Mouse (Mus musculus) midbrain, embryonic 14.5 days (tissue): ENCODE results near the gene Bcl2l11. TPM values are rescaled to one million over a fixed set of nuclear protein-coding genes. Genes with fewer than 3 reads are reported as not detected.
A peak's percentile ranks its signal among the peaks of the same experiment; 100 is the strongest.

Source experiments
- ATAC-seq: fragments of 200-750 bp; cut with Nextera tagmentation; 2 replicates; pipeline ENCODE4 v1.8.0; 2017; ENCODE audit warnings: moderate number of reproducible peaks, moderate library complexity; ENCODE audit not compliant: low FRiP score, low TSS enrichment
- DNase-seq: peaks from one replicate; pipeline ENCODE4 v3.0.0-alpha.2; 2015
- H3K27ac ChIP-seq: fragments of 300-500 bp; sonication (generic); replicated peaks from 2 replicates; pipeline ENCODE4 v1.5.1; 2014; ENCODE audit warnings: mild to moderate bottlenecking, low read depth, low read length, moderate library complexity
- H3K27me3 ChIP-seq: fragments of 300-500 bp; sonication (generic); 2 replicates; pipeline ENCODE4 v1.6.1; 2014; ENCODE audit warnings: low read length, control low read depth, mixed read lengths; ENCODE audit not compliant: control insufficient read depth, insufficient read depth
- H3K36me3 ChIP-seq: fragments of 300-500 bp; sonication (generic); 2 replicates; pipeline ENCODE4 v1.6.1; 2014; ENCODE audit warnings: low read length, control low read depth; ENCODE audit not compliant: control insufficient read depth, insufficient read depth
- H3K4me1 ChIP-seq: fragments of 300-500 bp; sonication (generic); 2 replicates; pipeline ENCODE4 v1.6.1; 2014; ENCODE audit warnings: mild to moderate bottlenecking, antibody characterized with exemption, low read length, control low read depth; ENCODE audit not compliant: control insufficient read depth, insufficient read depth
- H3K4me2 ChIP-seq: fragments of 300-500 bp; sonication (generic); 2 replicates; pipeline ENCODE4 v1.6.1; 2014; ENCODE audit warnings: mild to moderate bottlenecking, low read length, moderate library complexity
- H3K4me3 ChIP-seq: fragments of 300-500 bp; sonication (generic); replicated peaks from 2 replicates; pipeline ENCODE4 v1.5.1; 2014; ENCODE audit warnings: low read depth, low read length
- H3K9ac ChIP-seq: fragments of 300-500 bp; sonication (generic); replicated peaks from 2 replicates; pipeline ENCODE4 v1.6.1; 2014; ENCODE audit warnings: mild to moderate bottlenecking, low read length, moderate library complexity
- H3K9me3 ChIP-seq: fragments of 300-500 bp; sonication (generic); 2 replicates; pipeline ENCODE4 v1.6.1; 2016; ENCODE audit warnings: low read length, control low read depth, mixed read lengths; ENCODE audit not compliant: control insufficient read depth
- WGBS: fragments of 180-500 bp; shearing (Covaris S2); extraction: QIAGEN DNeasy Blood & Tissue Kit; methylation state at CpG from one replicate; pipeline ENCODE4 v1.1.7; 2014; 5-methylcytosine and 5-hydroxymethylcytosine counted together
- polyA plus RNA-seq: library from polyadenylated mRNA; unstranded; fragments of >200 nt; fragmentation: Nextera tagmentation; extraction: Ambion mirVana; gene quantifications from 2 replicates; pipeline ENCODE4 v1.2.1, GENCODE M21; 2014

Bcl2l11 gene
- polyA plus RNA-seq, 1 experiment from 2014 or later: 13.3 TPM

- no peaks in the 10 kb centered on the region for H3K27me3 ChIP-seq
- H3K4me1 ChIP-seq: no peaks in the 10 kb centered on the region
- no peaks in the 10 kb centered on the region for H3K36me3 ChIP-seq
- H3K9me3 ChIP-seq: no peaks in the 10 kb centered on the region
- no peak for ATAC-seq
- H3K4me2 ChIP-seq: no peak overlapping the region
- no peak overlapping the region for H3K9ac ChIP-seq
- 80% methylated on average over 10 of the region's 10 CpGs for WGBS
- H3K4me3 ChIP-seq: no peak overlapping the region
- DNase-seq: no peak
- no peak overlapping the region for H3K27ac ChIP-seq
Observed at GRCm38 (mm10) chr2:128189691-128190090, 63.9 kb downstream of the Bcl2l11 start.

DNA sequence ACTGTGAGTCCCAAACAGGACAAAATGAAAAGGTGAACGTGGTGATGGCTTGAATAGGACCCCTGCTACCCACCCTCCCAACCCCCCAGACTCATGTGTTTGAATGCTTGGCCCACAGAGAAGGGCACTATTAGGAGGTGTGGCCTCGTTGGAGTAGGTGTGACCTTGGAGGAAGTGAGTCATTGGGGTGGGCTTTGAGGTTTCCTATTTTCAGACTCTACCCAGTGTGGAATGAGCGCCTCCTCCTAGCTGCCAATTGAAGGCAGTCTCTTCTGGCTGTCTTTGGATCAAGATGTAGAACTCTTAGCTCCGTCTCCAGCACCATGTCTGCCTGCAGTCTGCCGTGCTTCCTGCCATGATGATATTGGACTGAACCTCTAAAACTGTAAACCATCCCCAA lies 64.4 kb downstream of the Bcl2l11 start:
- ATAC-seq (no peak), DNase-seq (no peak)
- Histone ChIP-seq H3K4me1 (no peaks in the 10 kb centered on the region), H3K4me2 (no peak overlapping the region), H3K9me3 (no peaks in the 10 kb centered on the region), H3K27me3 (no peaks in the 10 kb centered on the region), H3K27ac (no peak overlapping the region), H3K36me3 (no peaks in the 10 kb centered on the region), H3K4me3 (no peak overlapping the region), H3K9ac (no peak overlapping the region)
- 84% methylated on average over 5 of the region's 5 CpGs for WGBS

GRCm38 (mm10) chr2:128193411-128193810 lies 67.6 kb downstream of the Bcl2l11 start:
- Histone ChIP-seq H3K4me2 (no peak overlapping the region), H3K27ac (no peak overlapping the region), H3K27me3 (no peaks in the 10 kb centered on the region), H3K9me3 (no peaks in the 10 kb centered on the region), H3K4me1 (no peaks in the 10 kb centered on the region), H3K36me3 (no peaks in the 10 kb centered on the region), H3K4me3 (no peak overlapping the region), H3K9ac (no peak overlapping the region)
- WGBS: 60% methylated on average over 4 of the region's 4 CpGs
- DNase-seq (no peak), ATAC-seq (no peak)

GRCm38 (mm10) chr2:128197379-128197778 lies 71.5 kb downstream of the Bcl2l11 start:
- no peaks in the 10 kb centered on the region for H3K4me1 ChIP-seq
- no peaks in the 10 kb centered on the region for H3K36me3 ChIP-seq
- H3K9me3 ChIP-seq: no peaks in the 10 kb centered on the region
- ATAC-seq (no peak), DNase-seq (no peak)
- H3K4me2 ChIP-seq: no peak overlapping the region
- H3K27ac ChIP-seq: no peak overlapping the region
- no peak overlapping the region for H3K9ac ChIP-seq
- 87% methylated on average over 3 of the region's 3 CpGs for WGBS
- no peaks in the 10 kb centered on the region for H3K27me3 ChIP-seq
- no peak overlapping the region for H3K4me3 ChIP-seq

- H3K27me3 ChIP-seq: no peaks in the 10 kb centered on the region
- H3K9me3 ChIP-seq: no peaks in the 10 kb centered on the region
- no peak overlapping the region for H3K4me3 ChIP-seq
- WGBS: 89% methylated on average over 3 of the region's 3 CpGs
- no peak overlapping the region for H3K27ac ChIP-seq
- ATAC-seq (no peak), DNase-seq (no peak)
- no peak overlapping the region for H3K4me2 ChIP-seq
- H3K9ac ChIP-seq: no peak overlapping the region
- H3K4me1 ChIP-seq: no peaks in the 10 kb centered on the region
- H3K36me3 ChIP-seq: no peaks in the 10 kb centered on the region
Observed at GRCm38 (mm10) chr2:128203147-128203546, 77.3 kb downstream of the Bcl2l11 start.

DNA sequence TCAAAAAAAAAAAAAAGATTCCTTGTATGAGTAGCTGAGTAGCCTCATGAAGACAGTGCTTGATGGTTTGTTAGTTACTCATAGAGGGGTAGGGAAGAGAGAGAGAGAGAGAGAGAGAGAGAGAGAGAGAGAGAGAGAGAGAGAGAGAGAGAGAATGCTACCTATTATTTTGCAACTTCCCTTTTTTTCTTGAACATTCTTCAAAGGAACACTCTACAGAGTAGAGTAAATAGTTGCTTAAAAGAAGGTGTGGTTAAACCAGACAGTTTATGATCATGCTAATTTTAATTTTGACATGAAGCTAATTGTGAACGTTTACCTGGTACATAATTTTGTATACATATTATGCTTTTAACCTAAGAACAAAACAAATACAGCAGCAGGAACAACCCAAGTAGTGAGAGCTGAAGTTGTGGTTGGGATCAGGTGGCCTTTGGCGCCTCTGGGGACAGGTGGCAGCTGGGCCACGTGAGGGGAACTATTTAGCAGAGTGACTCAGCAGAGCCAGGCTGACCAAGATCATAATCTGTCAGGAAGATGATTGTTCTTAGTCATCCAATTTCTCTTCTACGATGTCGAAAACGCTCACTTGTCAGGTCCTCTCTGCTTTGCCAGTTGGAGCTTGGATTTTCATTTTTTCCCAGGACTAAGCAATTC lies 78.0 kb downstream of the Bcl2l11 start:
- H3K4me2 ChIP-seq: no peak overlapping the region
- no peaks in the 10 kb centered on the region for H3K9me3 ChIP-seq
- ATAC-seq (no peak), DNase-seq (no peak)
- H3K4me1 ChIP-seq: no peaks in the 10 kb centered on the region
- no peaks in the 10 kb centered on the region for H3K36me3 ChIP-seq
- H3K27ac ChIP-seq: no peak overlapping the region
- no peak overlapping the region for H3K9ac ChIP-seq
- H3K27me3 ChIP-seq: no peaks in the 10 kb centered on the region
- 83% methylated on average over 6 of the region's 6 CpGs for WGBS
- H3K4me3 ChIP-seq: no peak overlapping the region

DNA sequence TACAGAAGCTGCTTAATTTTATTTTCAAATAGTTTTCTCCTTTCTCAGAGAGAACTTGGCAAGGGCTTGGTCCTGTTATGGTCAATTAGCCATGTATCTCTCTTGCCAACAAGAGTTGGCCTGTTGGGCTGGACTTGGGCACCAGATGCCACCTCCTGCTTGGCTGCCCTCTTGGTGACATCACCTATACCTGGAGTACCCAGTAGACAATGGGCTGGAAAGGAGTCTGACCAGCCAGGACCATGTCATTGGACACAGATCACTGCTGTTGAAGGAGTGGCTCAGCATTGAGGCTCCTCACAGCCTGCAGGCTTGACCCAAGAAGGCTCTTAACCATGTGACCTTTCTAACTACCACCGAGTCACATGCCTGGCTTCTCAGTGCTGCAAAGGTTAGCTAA lies 82.7 kb downstream of the Bcl2l11 start:
- no peak overlapping the region for H3K4me3 ChIP-seq
- no peak overlapping the region for H3K9ac ChIP-seq
- no peaks in the 10 kb centered on the region for H3K9me3 ChIP-seq
- ATAC-seq (no peak), DNase-seq (no peak)
- WGBS: 89% methylated on average over 1 of the region's 1 CpGs
- H3K27ac ChIP-seq: no peak overlapping the region
- no peak overlapping the region for H3K4me2 ChIP-seq
- H3K36me3 ChIP-seq: no peaks in the 10 kb centered on the region
- peaks cover 20% of the 10 kb centered on the region for H3K4me1 ChIP-seq
- H3K27me3 ChIP-seq: no peaks in the 10 kb centered on the region

- ATAC-seq (no peak), DNase-seq (no peak)
Observed at GRCm38 (mm10) chr2:128209841-128210329, 84.0 kb downstream of the Bcl2l11 start.

DNA sequence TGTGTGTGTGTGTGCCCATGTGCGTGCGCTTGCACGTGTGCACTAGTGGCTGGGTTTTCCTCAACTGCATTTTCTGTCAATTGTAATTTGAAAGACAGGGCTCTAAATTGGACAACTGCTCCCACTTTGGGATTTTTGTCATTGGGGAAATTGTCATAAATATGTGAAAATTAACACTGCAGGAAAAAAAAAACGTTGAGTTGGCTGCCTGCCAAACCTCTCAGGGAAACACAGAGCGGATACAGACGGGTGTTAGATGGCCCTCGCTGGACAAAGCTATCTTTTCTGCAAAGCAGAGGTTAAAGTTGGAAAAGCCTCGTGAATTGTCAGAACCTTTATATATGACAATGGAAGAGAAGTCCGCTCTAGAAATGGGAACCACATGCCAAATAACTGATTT lies 84.5 kb downstream of the Bcl2l11 start:
- Histone ChIP-seq H3K9me3 (no peaks in the 10 kb centered on the region), H3K4me3 (no peak overlapping the region), H3K4me2 (no peak overlapping the region), H3K27ac (no peak overlapping the region), H3K36me3 (no peaks in the 10 kb centered on the region), H3K9ac (no peak overlapping the region), H3K27me3 (no peaks in the 10 kb centered on the region), H3K4me1 (peaks cover 20% of the 10 kb centered on the region)
- DNase-seq (peak; percentile 61), ATAC-seq (no peak)
- WGBS: 35% methylated on average over 9 of the region's 9 CpGs

More at GRCm38 (mm10) chr2:128209841-128210329, 84.0 kb downstream of the Bcl2l11 start:
- Histone ChIP-seq H3K9me3 (no peaks in the 10 kb centered on the region), H3K27me3 (no peaks in the 10 kb centered on the region), H3K27ac (no peak overlapping the region), H3K4me3 (no peak overlapping the region), H3K36me3 (no peaks in the 10 kb centered on the region), H3K9ac (no peak overlapping the region), H3K4me2 (no peak overlapping the region), H3K4me1 (peaks cover 20% of the 10 kb centered on the region)
- 63% methylated on average over 2 of the region's 2 CpGs for WGBS
